Mouse (Mus musculus): ENCODE data around the gene Prss38. TPM values are rescaled to one million over a fixed set of nuclear protein-coding genes. Genes with fewer than 3 reads are reported as not detected.
A peak's percentile ranks its signal among the peaks of the same experiment; 100 is the strongest.

The Prss38 gene
- polyA plus RNA-seq, 1 experiment from 2014 or later, result not detected

GRCm38 (mm10) chr11:59337955-59338735, 37.3 kb downstream of the Prss38 start:
- Histone ChIP-seq H3K4me2 (ENCODE audit: low read length) (no peak overlapping the region), H3K36me3 (ENCODE audit: control insufficient read depth, insufficient read depth, low read length) (no peaks in the 10 kb centered on the region), H3K9ac (ENCODE audit: low read depth, low read length) (no peak overlapping the region), H3K27ac (ENCODE audit: low read length) (no peak overlapping the region), H3K9me3 (replicated peaks; ENCODE audit: control insufficient read depth, low read length, poor library complexity, severe bottlenecking) (no peaks in the 10 kb centered on the region), H3K27me3 (ENCODE audit: control insufficient read depth, insufficient read depth, low read depth, low read length) (no peaks in the 10 kb centered on the region), H3K4me3 (ENCODE audit: low read depth, low read length) (no peak overlapping the region), H3K4me1 (ENCODE audit: control insufficient read depth, insufficient read depth, low read length) (no peaks in the 10 kb centered on the region)
- ATAC-seq, result no peak
- 67% methylated on average over 13 of the region's 13 CpGs for WGBS

- Histone ChIP-seq H3K27me3 (ENCODE audit: control insufficient read depth, insufficient read depth, low read depth, low read length) (no peaks in the 10 kb centered on the region), H3K36me3 (ENCODE audit: control insufficient read depth, insufficient read depth, low read length) (no peaks in the 10 kb centered on the region), H3K4me2 (ENCODE audit: low read length) (no peak overlapping the region), H3K27ac (ENCODE audit: low read length) (no peak overlapping the region), H3K9me3 (replicated peaks; ENCODE audit: control insufficient read depth, low read length, poor library complexity, severe bottlenecking) (no peaks in the 10 kb centered on the region), H3K4me3 (ENCODE audit: low read depth, low read length) (no peak overlapping the region), H3K4me1 (ENCODE audit: control insufficient read depth, insufficient read depth, low read length) (no peaks in the 10 kb centered on the region), H3K9ac (ENCODE audit: low read depth, low read length) (no peak overlapping the region)
- no peak for ATAC-seq
- 0% methylated on average over 1 of the region's 1 CpGs for WGBS
These were observed 39.1 kb downstream of the Prss38 start for GRCm38 (mm10) chr11:59336381-59336780.

GRCm38 (mm10) chr11:59335942-59336341, 39.5 kb downstream of the Prss38 start:
- Histone ChIP-seq H3K4me3 (ENCODE audit: low read depth, low read length) (no peak overlapping the region), H3K4me1 (ENCODE audit: control insufficient read depth, insufficient read depth, low read length) (no peaks in the 10 kb centered on the region), H3K4me2 (ENCODE audit: low read length) (no peak overlapping the region), H3K9me3 (replicated peaks; ENCODE audit: control insufficient read depth, low read length, poor library complexity, severe bottlenecking) (no peaks in the 10 kb centered on the region), H3K27me3 (ENCODE audit: control insufficient read depth, insufficient read depth, low read depth, low read length) (no peaks in the 10 kb centered on the region), H3K9ac (ENCODE audit: low read depth, low read length) (no peak overlapping the region), H3K27ac (ENCODE audit: low read length) (no peak overlapping the region), H3K36me3 (ENCODE audit: control insufficient read depth, insufficient read depth, low read length) (no peaks in the 10 kb centered on the region)
- 64% methylated on average over 2 of the region's 2 CpGs for WGBS
- no peak for ATAC-seq

- H3K4me1 ChIP-seq (ENCODE audit: control insufficient read depth, insufficient read depth, low read length), result no peaks in the 10 kb centered on the region
- no peak overlapping the region for H3K4me3 ChIP-seq (ENCODE audit: low read depth, low read length)
- ATAC-seq, result no peak
- 81% methylated on average over 4 of the region's 4 CpGs for WGBS
- H3K9ac ChIP-seq (ENCODE audit: low read depth, low read length), result no peak overlapping the region
- H3K4me2 ChIP-seq (ENCODE audit: low read length), result no peak overlapping the region
- no peaks in the 10 kb centered on the region for H3K36me3 ChIP-seq (ENCODE audit: control insufficient read depth, insufficient read depth, low read length)
- no peak overlapping the region for H3K27ac ChIP-seq (ENCODE audit: low read length)
- no peaks in the 10 kb centered on the region for H3K9me3 ChIP-seq (replicated peaks; ENCODE audit: control insufficient read depth, low read length, poor library complexity, severe bottlenecking)
- H3K27me3 ChIP-seq (ENCODE audit: control insufficient read depth, insufficient read depth, low read depth, low read length), result no peaks in the 10 kb centered on the region
These were observed 40.3 kb downstream of the Prss38 start for GRCm38 (mm10) chr11:59335150-59335549.

GRCm38 (mm10) chr11:59332938-59333337, 42.5 kb downstream of the Prss38 start:
- no peaks in the 10 kb centered on the region for H3K36me3 ChIP-seq (ENCODE audit: control insufficient read depth, insufficient read depth, low read length)
- 27% methylated on average over 9 of the region's 9 CpGs for WGBS
- no peak overlapping the region for H3K27ac ChIP-seq (ENCODE audit: low read length)

GRCm38 (mm10) chr11:59331167-59331869, 44.1 kb downstream of the Prss38 start:
- H3K4me1 ChIP-seq (ENCODE audit: control insufficient read depth, insufficient read depth, low read length), result peaks cover 5% of the 10 kb centered on the region
- H3K4me3 ChIP-seq (ENCODE audit: low read depth, low read length), result no peak overlapping the region

More at GRCm38 (mm10) chr11:59332938-59333337, 42.5 kb downstream of the Prss38 start:
- Histone ChIP-seq H3K27me3 (ENCODE audit: control insufficient read depth, insufficient read depth, low read depth, low read length) (no peaks in the 10 kb centered on the region), H3K4me2 (ENCODE audit: low read length) (no peak overlapping the region), H3K4me1 (ENCODE audit: control insufficient read depth, insufficient read depth, low read length) (peaks cover 5% of the 10 kb centered on the region), H3K9ac (ENCODE audit: low read depth, low read length) (no peak overlapping the region), H3K9me3 (replicated peaks; ENCODE audit: control insufficient read depth, low read length, poor library complexity, severe bottlenecking) (no peaks in the 10 kb centered on the region), H3K4me3 (ENCODE audit: low read depth, low read length) (no peak overlapping the region)
- no peak for ATAC-seq

GRCm38 (mm10) chr11:59330560-59330959, 44.9 kb downstream of the Prss38 start:
- H3K9ac ChIP-seq (ENCODE audit: low read depth, low read length), result no peak overlapping the region
- 43% methylated on average over 5 of the region's 5 CpGs for WGBS
- no peak for ATAC-seq

More at GRCm38 (mm10) chr11:59331167-59331869, 44.1 kb downstream of the Prss38 start:
- no peaks in the 10 kb centered on the region for H3K27me3 ChIP-seq (ENCODE audit: control insufficient read depth, insufficient read depth, low read depth, low read length)
- no peaks in the 10 kb centered on the region for H3K36me3 ChIP-seq (ENCODE audit: control insufficient read depth, insufficient read depth, low read length)
- 82% methylated on average over 16 of the region's 16 CpGs for WGBS
- no peaks in the 10 kb centered on the region for H3K9me3 ChIP-seq (replicated peaks; ENCODE audit: control insufficient read depth, low read length, poor library complexity, severe bottlenecking)
- H3K27ac ChIP-seq (ENCODE audit: low read length), result no peak overlapping the region
- no peak overlapping the region for H3K9ac ChIP-seq (ENCODE audit: low read depth, low read length)
- H3K4me2 ChIP-seq (ENCODE audit: low read length), result no peak overlapping the region
- no peak for ATAC-seq

GRCm38 (mm10) chr11:59329616-59330015, 45.8 kb downstream of the Prss38 start:
- Histone ChIP-seq H3K4me3 (ENCODE audit: low read depth, low read length) (no peak overlapping the region), H3K36me3 (ENCODE audit: control insufficient read depth, insufficient read depth, low read length) (no peaks in the 10 kb centered on the region), H3K9ac (ENCODE audit: low read depth, low read length) (no peak overlapping the region), H3K9me3 (replicated peaks; ENCODE audit: control insufficient read depth, low read length, poor library complexity, severe bottlenecking) (no peaks in the 10 kb centered on the region), H3K27ac (ENCODE audit: low read length) (no peak overlapping the region), H3K4me1 (ENCODE audit: control insufficient read depth, insufficient read depth, low read length) (peaks cover 5% of the 10 kb centered on the region), H3K4me2 (ENCODE audit: low read length) (no peak overlapping the region), H3K27me3 (ENCODE audit: control insufficient read depth, insufficient read depth, low read depth, low read length) (no peaks in the 10 kb centered on the region)
- ATAC-seq, result 0 out of 2 replicates have a peak, but pooled peaks have one; percentile 39
- 10% methylated on average over 6 of the region's 6 CpGs for WGBS

More at GRCm38 (mm10) chr11:59330560-59330959, 44.9 kb downstream of the Prss38 start:
- H3K4me1 ChIP-seq (ENCODE audit: control insufficient read depth, insufficient read depth, low read length), result peaks cover 5% of the 10 kb centered on the region
- no peaks in the 10 kb centered on the region for H3K9me3 ChIP-seq (replicated peaks; ENCODE audit: control insufficient read depth, low read length, poor library complexity, severe bottlenecking)
- H3K4me3 ChIP-seq (ENCODE audit: low read depth, low read length), result no peak overlapping the region
- no peak overlapping the region for H3K27ac ChIP-seq (ENCODE audit: low read length)
- H3K4me2 ChIP-seq (ENCODE audit: low read length), result no peak overlapping the region
- H3K27me3 ChIP-seq (ENCODE audit: control insufficient read depth, insufficient read depth, low read depth, low read length), result no peaks in the 10 kb centered on the region
- no peaks in the 10 kb centered on the region for H3K36me3 ChIP-seq (ENCODE audit: control insufficient read depth, insufficient read depth, low read length)

- no peak overlapping the region for H3K4me3 ChIP-seq (ENCODE audit: low read depth, low read length)
- ATAC-seq, result no peak
- H3K4me2 ChIP-seq (ENCODE audit: low read length), result no peak overlapping the region
- no peaks in the 10 kb centered on the region for H3K36me3 ChIP-seq (ENCODE audit: control insufficient read depth, insufficient read depth, low read length)
- H3K27me3 ChIP-seq (ENCODE audit: control insufficient read depth, insufficient read depth, low read depth, low read length), result no peaks in the 10 kb centered on the region
- H3K9me3 ChIP-seq (replicated peaks; ENCODE audit: control insufficient read depth, low read length, poor library complexity, severe bottlenecking), result no peaks in the 10 kb centered on the region
- no peak overlapping the region for H3K27ac ChIP-seq (ENCODE audit: low read length)
- WGBS, result 85% methylated on average over 18 of the region's 18 CpGs
- no peak overlapping the region for H3K9ac ChIP-seq (ENCODE audit: low read depth, low read length)
- H3K4me1 ChIP-seq (ENCODE audit: control insufficient read depth, insufficient read depth, low read length), result peaks cover 5% of the 10 kb centered on the region
These were observed 47.8 kb downstream of the Prss38 start for GRCm38 (mm10) chr11:59327625-59328024.

Data from midbrain, embryonic 16.5 days (tissue).